Mouse (Mus musculus) heart, embryonic 14.5 days (tissue): ENCODE results near the gene Minpp1. TPM values are rescaled to one million over a fixed set of nuclear protein-coding genes. Genes with fewer than 3 reads are reported as not detected.
"Not testable (repeated sequence)": the region's sequence is repeated elsewhere in the genome, so short reads cannot be mapped to it uniquely, and the experiment has no call there.

ENCODE experiments used
- ATAC-seq: fragments of 200-750 bp; cut with Nextera tagmentation; 2 replicates; pipeline ENCODE4 v1.8.0; 2017; ENCODE audit warnings: low read depth, moderate TSS enrichment; ENCODE audit not compliant: insufficient number of reproducible peaks, insufficient read depth, low FRiP score
- H3K27ac ChIP-seq, 2 experiments: fragments of 200-500 bp in 1 of 2; fragments of 300-500 bp in 1 of 2; sonication (generic) in 1 of 2; replicated peaks in 1 of 2; 2 replicates each; pipeline ENCODE4 v1.5.1; 2012 to 2014; ENCODE audit warnings: low read depth in 2 of 2, low read length in 2 of 2, control low read depth in 1 of 2, mild to moderate bottlenecking in 1 of 2, mixed read lengths in 1 of 2; ENCODE audit not compliant: control insufficient read depth in 1 of 2, insufficient read depth in 1 of 2
- H3K27me3 ChIP-seq: fragments of 300-500 bp; sonication (generic); 2 replicates; pipeline ENCODE4 v1.6.1; 2014; ENCODE audit warnings: mild to moderate bottlenecking, low read length, control low read depth; ENCODE audit not compliant: control insufficient read depth, insufficient read depth
- H3K36me3 ChIP-seq: fragments of 300-500 bp; sonication (generic); 2 replicates; pipeline ENCODE4 v1.6.1; 2014; ENCODE audit warnings: mild to moderate bottlenecking, control low read depth, low read length, mixed read lengths; ENCODE audit not compliant: control insufficient read depth, insufficient read depth
- H3K4me1 ChIP-seq, 2 experiments: fragments of 200-500 bp in 1 of 2; fragments of 300-500 bp in 1 of 2; sonication (generic) in 1 of 2; 2 replicates each; pipeline ENCODE4 v1.6.1; 2012 to 2014; ENCODE audit warnings: low read length in 2 of 2, control low read depth in 1 of 2, mixed read lengths in 1 of 2; ENCODE audit not compliant: control insufficient read depth in 2 of 2, insufficient read depth in 2 of 2
- H3K4me2 ChIP-seq: fragments of 300-500 bp; sonication (generic); 2 replicates; pipeline ENCODE4 v1.6.1; 2014; ENCODE audit warnings: mild to moderate bottlenecking, low read length
- H3K4me3 ChIP-seq, 2 experiments: fragments of 200-500 bp in 1 of 2; fragments of 300-500 bp in 1 of 2; sonication (generic) in 1 of 2; 2 replicates each; pipeline ENCODE4 v1.5.1; 2012 to 2014; ENCODE audit warnings: low read length in 2 of 2, mild to moderate bottlenecking in 2 of 2, control low read depth in 1 of 2, low read depth in 1 of 2, moderate library complexity in 1 of 2; ENCODE audit not compliant: control insufficient read depth in 1 of 2, insufficient read depth in 1 of 2
- H3K9ac ChIP-seq: fragments of 300-500 bp; sonication (generic); 2 replicates; pipeline ENCODE4 v1.6.1; 2014; ENCODE audit warnings: mild to moderate bottlenecking, low read length
- H3K9me3 ChIP-seq: fragments of 300-500 bp; sonication (generic); 2 replicates; pipeline ENCODE4 v1.6.1; 2016; ENCODE audit warnings: low read length, control low read depth; ENCODE audit not compliant: control insufficient read depth
- WGBS: fragments of 180-500 bp; shearing (Covaris S2); extraction: QIAGEN DNeasy Blood & Tissue Kit; methylation state at CpG from one replicate; pipeline ENCODE4 v1.1.7; 2014; 5-methylcytosine and 5-hydroxymethylcytosine counted together
- polyA plus RNA-seq: library from polyadenylated mRNA; unstranded; fragments of >200 nt; fragmentation: Nextera tagmentation; extraction: Ambion mirVana; gene quantifications from 2 replicates; pipeline ENCODE4 v1.2.1, GENCODE M21; 2014

Gene Minpp1
- polyA plus RNA-seq, 1 experiment from 2014 or later = 57.2 TPM

DNA sequence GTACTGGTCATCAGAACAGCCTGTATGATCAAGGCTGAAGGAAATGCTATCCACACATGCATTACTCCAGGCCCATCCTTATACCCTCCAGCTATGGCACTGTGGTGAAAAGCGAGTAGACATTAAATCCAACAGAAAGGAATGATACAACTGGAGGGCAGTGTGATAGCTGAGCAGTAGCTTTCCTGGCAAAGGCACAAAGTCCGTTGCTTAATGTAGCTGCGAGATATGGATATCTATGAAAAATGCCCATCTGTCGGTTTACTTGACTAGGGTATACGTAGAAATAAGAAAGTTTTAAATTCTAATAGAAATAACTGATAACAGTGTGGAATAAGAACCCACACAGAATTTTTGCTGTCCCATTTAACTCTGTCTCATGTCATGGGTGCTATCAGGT lies 5.3 kb upstream of the Minpp1 start:
- no peak overlapping the region for H3K4me3 ChIP-seq
- no peak overlapping the region for H3K27ac ChIP-seq
- 75% methylated on average over 5 of the region's 5 CpGs for WGBS
- H3K4me2 ChIP-seq = no peak overlapping the region
- H3K36me3 ChIP-seq = no peaks in the 10 kb centered on the region
- no peaks in the 10 kb centered on the region for H3K27me3 ChIP-seq
- no peak for ATAC-seq
- H3K9ac ChIP-seq = no peak overlapping the region
- H3K9me3 ChIP-seq = no peaks in the 10 kb centered on the region
- H3K4me1 ChIP-seq = peaks cover 0 to 6% of the 10 kb centered on the region in 2 experiments; a peak in 2 of 4 replicates

DNA sequence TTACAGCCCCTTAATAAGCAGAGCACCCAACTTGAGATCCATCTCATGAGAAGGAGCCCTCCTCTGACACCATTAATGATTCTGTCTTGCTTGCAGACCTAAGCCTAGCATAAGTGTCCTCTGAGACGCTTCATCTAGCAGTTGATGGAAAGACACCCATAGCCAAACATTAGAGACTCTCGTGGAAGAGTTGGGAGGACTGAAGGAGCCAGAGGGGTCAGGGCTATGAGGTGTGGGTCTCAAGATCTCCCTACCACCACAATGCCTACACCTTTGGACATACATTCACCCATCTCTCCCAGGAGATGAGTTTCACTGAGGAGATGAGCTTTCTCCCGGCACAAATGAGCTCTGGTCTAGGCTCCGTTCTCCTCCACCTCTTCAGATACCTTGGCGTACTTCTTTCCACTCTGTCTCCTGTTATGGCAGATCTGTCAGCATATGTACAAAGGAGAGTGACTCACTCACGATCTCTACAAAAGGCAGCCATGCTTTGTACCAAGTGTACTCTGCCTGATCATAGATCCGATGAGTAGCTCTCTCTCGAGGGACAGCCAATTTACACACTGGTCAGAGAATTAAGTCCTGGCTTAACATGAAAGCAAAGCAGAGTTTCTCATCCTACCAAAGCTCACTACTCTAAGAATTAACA lies 4.7 kb upstream of the Minpp1 start:
- Histone ChIP-seq H3K27me3 (no peaks in the 10 kb centered on the region), H3K4me2 (no peak overlapping the region), H3K4me1 (peaks cover 0 to 6% of the 10 kb centered on the region in 2 experiments; a peak in 2 of 4 replicates), H3K36me3 (no peaks in the 10 kb centered on the region), H3K9me3 (no peaks in the 10 kb centered on the region), H3K27ac (no peak overlapping the region), H3K4me3 (no peak overlapping the region), H3K9ac (no peak overlapping the region)
- WGBS = 64% methylated on average over 8 of the region's 8 CpGs
- ATAC-seq = no peak

DNA sequence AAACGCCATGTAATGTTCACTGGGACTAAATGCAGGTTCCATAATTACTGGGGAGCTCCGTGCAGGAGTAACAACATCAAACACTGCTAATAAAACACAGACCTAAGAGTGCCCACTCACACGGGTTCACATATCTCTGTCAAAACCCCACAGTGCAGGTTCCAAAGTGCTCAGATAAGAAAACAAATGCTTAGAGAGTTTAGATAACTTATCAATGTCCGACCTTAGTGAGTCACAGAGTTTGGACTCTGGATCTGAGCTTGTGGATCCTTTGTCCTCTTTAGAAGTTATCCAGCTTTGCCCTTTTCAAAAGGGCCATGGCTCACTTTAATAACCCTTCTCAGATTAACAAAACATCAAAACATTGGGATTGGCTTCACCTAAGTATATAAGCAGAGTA lies 4.1 kb upstream of the Minpp1 start:
- Histone ChIP-seq H3K9me3 (no peaks in the 10 kb centered on the region), H3K4me2 (no peak overlapping the region), H3K27ac (no peak overlapping the region), H3K27me3 (no peaks in the 10 kb centered on the region), H3K9ac (no peak overlapping the region), H3K4me1 (peaks cover 0 to 6% of the 10 kb centered on the region in 2 experiments; a peak in 2 of 4 replicates), H3K4me3 (no peak overlapping the region), H3K36me3 (no peaks in the 10 kb centered on the region)
- WGBS = 11% methylated on average over 4 of the region's 4 CpGs
- no peak for ATAC-seq

DNA sequence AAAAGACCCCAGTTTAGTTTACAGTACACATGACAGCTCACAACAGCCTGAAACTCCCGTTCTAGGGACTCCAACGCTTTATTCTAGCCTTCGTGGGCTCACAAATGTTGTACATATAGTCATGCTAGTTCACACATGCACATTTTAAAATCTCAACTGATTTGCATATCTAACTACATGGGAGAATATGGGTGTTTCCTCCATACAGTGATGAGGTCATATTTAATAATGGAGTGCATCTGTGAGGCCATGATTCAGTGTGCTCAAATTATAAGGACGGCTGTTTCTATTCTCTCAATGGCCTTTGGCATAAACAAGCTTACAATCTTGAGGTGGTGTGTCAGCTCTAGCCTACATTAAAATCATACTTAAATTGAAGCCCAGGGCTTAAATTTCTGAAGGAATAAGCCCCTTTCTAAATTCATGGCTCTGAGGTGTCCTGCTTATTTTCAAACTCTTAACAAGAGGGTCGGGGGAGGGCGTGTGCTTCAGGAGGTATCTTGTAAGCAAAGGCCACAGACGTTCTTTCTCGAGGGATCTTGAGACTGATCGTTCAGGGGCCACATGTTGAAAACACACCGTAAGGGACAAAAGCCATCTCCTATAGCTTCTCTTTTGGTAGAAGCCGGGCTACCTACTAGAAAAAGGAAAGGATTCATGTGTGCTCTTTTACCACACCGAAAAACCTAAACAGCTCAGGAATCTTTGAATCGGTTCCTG lies 468 bp upstream of the Minpp1 start:
- peaks cover 7 to 22% of the 10 kb centered on the region in 2 experiments for H3K4me1 ChIP-seq
- ATAC-seq = no peak

DNA sequence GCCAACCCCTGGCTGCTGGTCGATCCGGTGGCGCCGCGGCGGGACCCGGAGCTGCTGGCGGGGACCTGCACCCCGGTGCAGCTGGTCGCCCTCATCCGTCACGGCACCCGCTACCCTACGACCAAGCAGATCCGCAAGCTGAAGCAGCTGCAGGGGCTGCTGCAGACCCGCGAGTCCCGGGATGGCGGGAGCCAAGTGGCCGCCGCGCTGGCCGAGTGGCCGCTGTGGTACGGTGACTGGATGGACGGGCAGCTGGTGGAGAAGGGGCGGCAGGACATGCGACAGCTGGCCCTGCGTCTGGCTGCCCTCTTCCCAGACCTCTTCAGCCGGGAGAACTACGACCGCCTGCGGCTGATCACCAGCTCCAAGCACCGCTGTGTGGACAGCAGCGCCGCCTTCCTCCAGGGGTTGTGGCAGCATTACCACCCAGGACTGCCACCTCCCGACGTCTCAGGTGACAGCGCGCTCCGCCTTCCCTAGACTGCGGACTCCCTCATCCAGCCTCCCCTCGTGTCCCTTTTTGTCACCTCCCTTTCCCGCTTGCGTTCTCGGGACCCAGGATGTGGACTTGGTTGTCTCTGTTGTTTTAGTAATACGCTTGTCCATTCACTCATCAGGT lies 646 bp downstream of the Minpp1 start:
- H3K27me3 ChIP-seq, H3K9me3 ChIP-seq, H3K36me3 ChIP-seq: not testable (repeated sequence)
- H3K4me3 ChIP-seq = peak overlapping the region; percentile 78 to 81
- peak overlapping the region; percentile 89 for H3K9ac ChIP-seq
- ATAC-seq = peak; percentile 80
- peak overlapping the region; percentile 88 for H3K4me2 ChIP-seq
- whole genome bisulfite sequencing = under 1% methylated on average over 43 of the region's 47 CpGs
- H3K27ac ChIP-seq = peak overlapping the region; percentile 83 to 86
- H3K4me1 ChIP-seq = peaks cover 7 to 22% of the 10 kb centered on the region in 2 experiments

More for the DNA sequence above, 468 bp upstream of the Minpp1 start:
- 16% methylated on average over 13 of the region's 13 CpGs for WGBS
- Histone ChIP-seq H3K36me3 (no peaks in the 10 kb centered on the region), H3K4me3 (peak overlapping the region; percentile 78 to 81), H3K9ac (peak overlapping the region; percentile 89), H3K9me3 (no peaks in the 10 kb centered on the region), H3K4me2 (peak overlapping the region; percentile 88), H3K27ac (peak overlapping the region; percentile 54 to 83), H3K27me3 (no peaks in the 10 kb centered on the region)

DNA sequence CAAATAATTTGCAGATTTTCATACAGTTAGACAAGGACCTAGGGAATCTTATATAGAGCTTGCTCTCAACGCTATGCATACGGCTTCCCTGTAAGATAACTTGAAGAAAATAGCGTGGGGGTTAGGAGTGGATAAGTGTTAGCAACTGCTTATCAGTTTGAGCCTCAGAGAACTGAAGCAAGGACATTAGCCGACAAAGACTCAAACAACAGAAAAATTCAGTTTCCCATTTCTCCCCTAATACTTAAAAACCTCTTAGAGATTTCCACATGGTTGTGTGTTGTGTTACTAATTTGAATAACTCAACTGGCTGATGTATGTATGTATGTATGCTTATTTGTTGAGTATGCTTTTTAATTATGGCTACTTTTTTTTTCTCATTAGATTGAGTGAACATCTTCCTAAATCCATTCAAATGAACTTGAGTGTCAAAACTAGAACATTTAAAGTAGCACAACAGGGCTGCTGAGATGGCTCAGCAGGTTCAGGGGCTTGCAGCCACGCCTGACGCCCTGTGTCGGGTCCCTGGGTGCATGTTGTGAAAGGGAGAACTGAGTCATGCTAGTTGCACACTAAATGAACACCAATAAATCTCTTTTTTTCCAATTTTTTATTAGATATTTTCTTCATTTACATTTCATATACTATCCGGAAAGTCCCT lies 2.2 kb downstream of the Minpp1 start:
- peaks cover 7 to 22% of the 10 kb centered on the region in 2 experiments for H3K4me1 ChIP-seq
- H3K4me3 ChIP-seq = peak overlapping the region in 1 of 2 experiments; percentile 78; a peak in 3 of 4 replicates
- no peaks in the 10 kb centered on the region for H3K9me3 ChIP-seq
- H3K27ac ChIP-seq = no peak overlapping the region
- peak overlapping the region; percentile 88 for H3K4me2 ChIP-seq
- H3K9ac ChIP-seq = peak overlapping the region; percentile 89
- peaks cover 14% of the 10 kb centered on the region for H3K36me3 ChIP-seq
- no peaks in the 10 kb centered on the region for H3K27me3 ChIP-seq
- 49% methylated on average over 8 of the region's 8 CpGs for WGBS
- no peak for ATAC-seq

DNA sequence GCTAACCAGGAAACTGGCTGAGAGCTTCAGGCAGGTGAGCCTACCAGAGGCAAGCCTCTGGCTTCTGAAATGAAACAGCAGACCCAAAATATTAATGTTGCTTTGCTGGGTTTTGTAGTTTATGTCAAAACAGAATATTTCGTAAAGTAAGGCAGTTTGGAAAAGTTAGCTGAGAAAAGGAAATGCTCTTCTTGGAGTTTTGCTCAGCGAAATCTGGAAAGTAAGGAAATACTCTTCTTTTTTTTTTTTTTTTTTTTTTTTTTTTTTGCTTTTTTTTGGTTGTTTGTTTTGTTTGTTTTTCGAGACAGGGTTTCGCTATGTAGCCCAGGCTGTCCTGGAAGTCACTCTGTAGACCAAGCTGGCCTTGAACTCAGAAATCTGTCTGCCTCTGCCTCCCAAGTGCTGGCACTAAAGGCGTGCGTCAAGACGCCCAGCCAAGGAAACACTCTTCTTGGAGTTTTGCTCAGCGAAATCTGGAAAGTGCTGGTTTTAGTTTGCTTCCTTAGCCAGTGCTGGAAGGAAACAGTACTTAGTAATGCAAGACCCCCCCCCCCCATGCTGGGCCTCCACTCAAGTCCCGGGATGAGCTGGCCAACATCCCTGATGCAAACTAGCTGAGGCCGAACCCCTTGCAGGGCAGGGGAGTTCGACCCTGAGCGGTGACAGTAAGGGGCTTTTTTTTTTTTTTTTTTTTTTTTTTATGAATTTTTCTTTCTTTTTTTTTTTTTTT lies 3.8 kb downstream of the Minpp1 start:
- Histone ChIP-seq H3K4me1 (peaks cover 7 to 22% of the 10 kb centered on the region in 2 experiments), H3K4me3 (no peak overlapping the region), H3K36me3 (peaks cover 29% of the 10 kb centered on the region), H3K9me3 (no peaks in the 10 kb centered on the region), H3K9ac (no peak overlapping the region), H3K27me3 (no peaks in the 10 kb centered on the region), H3K4me2 (no peak overlapping the region), H3K27ac (no peak overlapping the region)
- WGBS = 87% methylated on average over 12 of the region's 12 CpGs
- no peak for ATAC-seq
